Mouse (Mus musculus) embryonic facial prominence, embryonic 13.5 days (tissue): ENCODE data around the gene Ppm1b. TPM values are rescaled to one million over a fixed set of nuclear protein-coding genes. Genes with fewer than 3 reads are reported as not detected.
A peak's percentile ranks its signal among the peaks of the same experiment; 100 is the strongest.
"Not testable (repeated sequence)": the region's sequence is repeated elsewhere in the genome, so short reads cannot be mapped to it uniquely, and the experiment has no call there.

Experiments
- ATAC-seq: fragments of 200-750 bp; cut with Nextera tagmentation; 2 replicates; pipeline ENCODE4 v1.8.0; 2017; ENCODE audit warnings: low read depth; ENCODE audit not compliant: insufficient number of reproducible peaks, insufficient read depth, low FRiP score, low TSS enrichment
- H3K27ac ChIP-seq: fragments of 300-500 bp; sonication (generic); 2 replicates; pipeline ENCODE4 v1.5.1; 2015; ENCODE audit warnings: moderate library complexity, mild to moderate bottlenecking, inconsistent platforms
- H3K27me3 ChIP-seq: fragments of 300-500 bp; sonication (generic); 2 replicates; pipeline ENCODE4 v1.6.1; 2015; ENCODE audit warnings: mild to moderate bottlenecking, inconsistent platforms
- H3K36me3 ChIP-seq: fragments of 300-500 bp; sonication (generic); 2 replicates; pipeline ENCODE4 v1.6.1; 2015; ENCODE audit warnings: mild to moderate bottlenecking, inconsistent platforms
- H3K4me1 ChIP-seq: fragments of 300-500 bp; sonication (generic); 2 replicates; pipeline ENCODE4 v1.6.1; 2015; ENCODE audit warnings: inconsistent platforms
- H3K4me2 ChIP-seq: fragments of 300-500 bp; sonication (generic); 2 replicates; pipeline ENCODE4 v1.6.1; 2015; ENCODE audit warnings: moderate library complexity, mild to moderate bottlenecking, inconsistent platforms
- H3K4me3 ChIP-seq: fragments of 300-500 bp; sonication (generic); 2 replicates; pipeline ENCODE4 v1.5.1; 2015; ENCODE audit warnings: mild to moderate bottlenecking, inconsistent platforms
- H3K9ac ChIP-seq: fragments of 300-500 bp; sonication (generic); 2 replicates; pipeline ENCODE4 v1.6.1; 2015; ENCODE audit warnings: mild to moderate bottlenecking, inconsistent platforms
- H3K9me3 ChIP-seq: fragments of 300-500 bp; sonication (generic); 2 replicates; pipeline ENCODE4 v1.6.1; 2016; ENCODE audit warnings: inconsistent platforms
- WGBS: fragments of 180-500 bp; shearing (Covaris S2); methylation state at CpG from one replicate; pipeline ENCODE4 v1.1.7; 2015; ENCODE audit warnings: mixed read lengths; 5-methylcytosine and 5-hydroxymethylcytosine counted together
- polyA plus RNA-seq: library from polyadenylated mRNA; unstranded; fragments of >200 nt; fragmentation: Nextera tagmentation; extraction: Ambion mirVana; gene quantifications from 2 replicates; pipeline ENCODE4 v1.2.1, GENCODE M21; 2015

Ppm1b gene
- 70.9 and 76.9 TPM in 2 replicates for polyA plus RNA-seq

DNA sequence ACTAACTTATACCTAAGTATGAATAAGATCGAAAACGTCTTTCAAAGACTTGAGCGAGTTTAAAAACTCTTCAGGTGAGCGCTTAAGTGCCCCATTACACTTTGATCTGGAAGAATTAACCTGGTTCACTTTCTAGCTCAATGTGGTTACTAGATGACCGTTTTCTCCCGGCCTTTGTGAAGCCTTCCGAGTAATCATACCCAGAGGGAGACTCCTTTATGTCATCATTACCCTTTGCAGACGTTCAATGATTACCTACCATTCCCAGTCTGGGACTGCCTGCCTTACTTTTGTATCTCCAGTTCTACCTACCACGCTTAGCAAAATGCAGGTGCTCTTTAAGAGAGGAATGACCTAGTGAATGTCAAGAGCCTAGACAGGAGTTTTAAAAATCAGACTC is at the start of gene Ppm1b:
Gene Ppm1b (plus strand): TSS at position 301 of the 400 bp plus-strand sequence.
- no peaks in the 10 kb centered on the region for H3K27me3 ChIP-seq
- peak within 1 kb of the TSS; percentile 97 for H3K4me3 ChIP-seq
- H3K9ac ChIP-seq, result peak within 1 kb of the TSS; percentile 69
- H3K4me1 ChIP-seq, result peaks cover 23% of the 10 kb centered on the region
- H3K9me3 ChIP-seq, result no peaks in the 10 kb centered on the region
- H3K36me3 ChIP-seq, result no peaks in the 10 kb centered on the region
- 29% methylated on average over 9 of the region's 9 CpGs for WGBS
- H3K4me2 ChIP-seq, result peak within 1 kb of the TSS; percentile 66
- peak within 1 kb of the TSS; percentile 93 for H3K27ac ChIP-seq
- no peak for ATAC-seq

GRCm38 (mm10) chr17:84921666-84922376 is 34.7 kb upstream of the Ppm1b start:
- no peaks in the 10 kb centered on the region for H3K4me1 ChIP-seq
- 86% methylated on average over 19 of the region's 19 CpGs for WGBS

DNA sequence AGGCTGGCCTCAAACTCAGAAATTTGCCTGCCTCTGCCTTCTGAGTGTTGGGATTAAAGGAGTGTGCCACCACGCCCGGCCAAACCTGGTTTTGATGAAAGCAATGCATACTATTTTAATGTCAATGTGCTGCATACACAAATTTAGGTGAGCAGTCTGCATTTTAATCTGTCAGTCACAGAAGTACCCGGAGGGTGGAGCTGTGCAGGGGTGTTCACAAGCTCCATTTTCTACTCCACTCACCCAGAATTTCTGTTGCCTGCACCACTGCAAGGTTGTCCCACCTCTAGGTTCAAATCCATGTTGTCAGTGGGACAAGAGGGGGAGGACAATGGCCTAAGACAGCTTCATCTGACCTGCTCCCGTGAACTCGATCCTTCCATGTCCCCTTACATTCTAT is 31.8 kb upstream of the Ppm1b start:
- Histone ChIP-seq H3K4me3 (no peak overlapping the region), H3K36me3 (no peaks in the 10 kb centered on the region), H3K9me3 (no peaks in the 10 kb centered on the region), H3K4me1 (no peaks in the 10 kb centered on the region), H3K27me3 (no peaks in the 10 kb centered on the region), H3K27ac (no peak overlapping the region), H3K9ac (no peak overlapping the region), H3K4me2 (no peak overlapping the region)
- 85% methylated on average over 5 of the region's 5 CpGs for WGBS
- ATAC-seq, result no peak

More at GRCm38 (mm10) chr17:84921666-84922376, 34.7 kb upstream of the Ppm1b start:
- H3K9me3 ChIP-seq, result no peaks in the 10 kb centered on the region
- H3K36me3 ChIP-seq, result no peaks in the 10 kb centered on the region
- H3K27me3 ChIP-seq, result no peaks in the 10 kb centered on the region
- H3K9ac ChIP-seq, result no peak overlapping the region
- ATAC-seq, result no peak
- no peak overlapping the region for H3K27ac ChIP-seq
- no peak overlapping the region for H3K4me2 ChIP-seq
- no peak overlapping the region for H3K4me3 ChIP-seq

- H3K4me3 ChIP-seq, result no peak overlapping the region
Measured at GRCm38 (mm10) chr17:84926233-84926632, 30.3 kb upstream of the Ppm1b start.

DNA sequence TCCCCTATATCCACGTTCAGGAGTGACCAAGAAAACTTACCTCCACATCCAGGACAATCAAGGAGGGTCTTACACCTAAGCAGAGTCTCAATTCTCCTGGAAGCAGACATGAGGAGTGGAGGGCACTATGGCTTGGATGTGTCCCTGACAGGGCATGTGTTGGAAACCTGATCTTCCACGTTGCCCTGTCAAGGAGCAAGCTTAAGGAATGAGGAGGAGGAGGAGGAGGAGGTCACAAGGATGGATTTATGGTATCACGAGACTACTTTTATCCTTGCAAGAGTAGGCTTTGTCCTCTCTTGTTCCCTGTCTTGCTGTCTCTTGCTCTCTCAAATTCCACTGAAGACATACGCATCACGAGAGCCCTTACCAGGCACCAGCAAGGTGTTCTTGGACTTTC is 29.0 kb upstream of the Ppm1b start:
- Histone ChIP-seq H3K27ac (no peak overlapping the region), H3K36me3 (no peaks in the 10 kb centered on the region), H3K4me2 (no peak overlapping the region), H3K4me1 (no peaks in the 10 kb centered on the region), H3K9me3 (no peaks in the 10 kb centered on the region), H3K9ac (no peak overlapping the region), H3K27me3 (no peaks in the 10 kb centered on the region), H3K4me3 (no peak overlapping the region)
- 71% methylated on average over 5 of the region's 5 CpGs for WGBS
- ATAC-seq, result no peak

More at GRCm38 (mm10) chr17:84926233-84926632, 30.3 kb upstream of the Ppm1b start:
- Histone ChIP-seq H3K27me3 (no peaks in the 10 kb centered on the region), H3K9me3 (no peaks in the 10 kb centered on the region), H3K4me2 (no peak overlapping the region), H3K9ac (no peak overlapping the region), H3K36me3 (no peaks in the 10 kb centered on the region), H3K4me1 (no peaks in the 10 kb centered on the region), H3K27ac (no peak overlapping the region)
- ATAC-seq, result no peak
- 47% methylated on average over 5 of the region's 5 CpGs for WGBS

GRCm38 (mm10) chr17:84932943-84933342 is 23.6 kb upstream of the Ppm1b start:
- no peak overlapping the region for H3K4me3 ChIP-seq
- ATAC-seq, result no peak
- H3K9ac ChIP-seq, result no peak overlapping the region
- no peak overlapping the region for H3K27ac ChIP-seq
- H3K27me3 ChIP-seq, result no peaks in the 10 kb centered on the region
- 89% methylated on average over 7 of the region's 7 CpGs for WGBS
- no peak overlapping the region for H3K4me2 ChIP-seq
- H3K36me3 ChIP-seq, result no peaks in the 10 kb centered on the region
- no peaks in the 10 kb centered on the region for H3K9me3 ChIP-seq
- H3K4me1 ChIP-seq, result peaks cover 6% of the 10 kb centered on the region; the same call in 1 of the 2 replicates

GRCm38 (mm10) chr17:84933968-84934367 is 22.6 kb upstream of the Ppm1b start:
- Histone ChIP-seq H3K9me3 (no peaks in the 10 kb centered on the region), H3K4me1 (peaks cover 6% of the 10 kb centered on the region; the same call in 1 of the 2 replicates), H3K36me3 (no peaks in the 10 kb centered on the region), H3K4me3 (no peak overlapping the region), H3K4me2 (no peak overlapping the region), H3K9ac (no peak overlapping the region), H3K27ac (no peak overlapping the region), H3K27me3 (no peaks in the 10 kb centered on the region)
- 59% methylated on average over 5 of the region's 5 CpGs for WGBS
- no peak for ATAC-seq

DNA sequence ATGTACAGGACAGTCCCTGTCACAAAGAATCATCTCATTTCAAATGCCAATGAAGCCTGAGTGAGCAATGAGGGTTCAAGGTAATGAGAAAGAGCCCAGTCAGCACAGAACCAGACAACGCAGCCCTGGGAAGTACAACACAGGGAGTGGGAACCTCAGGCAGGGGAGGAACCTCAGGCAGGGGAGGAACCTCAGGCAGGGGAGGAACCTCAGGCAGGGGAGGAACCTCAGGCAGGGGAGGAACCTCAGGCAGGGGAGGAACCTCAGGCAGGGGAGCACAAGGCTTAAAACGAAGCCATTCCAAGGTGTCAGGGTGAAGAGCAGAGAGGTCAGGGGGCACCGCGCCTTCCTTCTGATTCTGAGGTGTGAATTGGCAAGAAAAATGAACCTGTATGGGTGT is 20.9 kb upstream of the Ppm1b start:
- not testable (repeated sequence) for H3K4me1 ChIP-seq, ATAC-seq, H3K4me3 ChIP-seq, H3K9me3 ChIP-seq, H3K27me3 ChIP-seq, H3K4me2 ChIP-seq, H3K36me3 ChIP-seq, H3K9ac ChIP-seq, H3K27ac ChIP-seq
- 53% methylated on average over 4 of the region's 4 CpGs for WGBS

DNA sequence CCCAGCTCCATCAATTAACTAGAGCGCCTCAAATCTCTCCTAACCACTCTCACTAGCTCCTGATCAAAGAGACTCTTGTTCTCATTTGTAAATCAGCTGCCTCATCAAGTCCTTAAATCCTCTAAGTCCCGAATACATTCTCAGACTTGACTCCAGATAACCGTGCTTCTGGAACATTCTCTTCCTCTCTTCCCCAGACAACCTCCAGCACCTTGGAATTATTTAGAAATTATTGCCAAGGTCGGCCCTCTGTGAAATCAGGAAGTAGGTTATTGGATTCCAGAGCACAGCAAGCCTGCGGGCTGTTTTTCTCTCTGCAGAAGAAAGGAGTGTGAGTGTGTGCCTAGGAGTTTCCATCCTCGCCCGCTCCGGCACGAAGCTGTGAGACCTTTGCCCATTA is 20.2 kb upstream of the Ppm1b start:
- H3K9me3 ChIP-seq, result no peaks in the 10 kb centered on the region
- H3K4me2 ChIP-seq, result no peak overlapping the region
- no peak for ATAC-seq
- 21% methylated on average over 9 of the region's 9 CpGs for WGBS
- H3K4me1 ChIP-seq, result peaks cover 6% of the 10 kb centered on the region; the same call in 1 of the 2 replicates
- H3K27ac ChIP-seq, result no peak overlapping the region
- H3K4me3 ChIP-seq, result no peak overlapping the region
- no peaks in the 10 kb centered on the region for H3K36me3 ChIP-seq
- H3K27me3 ChIP-seq, result no peaks in the 10 kb centered on the region
- H3K9ac ChIP-seq, result no peak overlapping the region

DNA sequence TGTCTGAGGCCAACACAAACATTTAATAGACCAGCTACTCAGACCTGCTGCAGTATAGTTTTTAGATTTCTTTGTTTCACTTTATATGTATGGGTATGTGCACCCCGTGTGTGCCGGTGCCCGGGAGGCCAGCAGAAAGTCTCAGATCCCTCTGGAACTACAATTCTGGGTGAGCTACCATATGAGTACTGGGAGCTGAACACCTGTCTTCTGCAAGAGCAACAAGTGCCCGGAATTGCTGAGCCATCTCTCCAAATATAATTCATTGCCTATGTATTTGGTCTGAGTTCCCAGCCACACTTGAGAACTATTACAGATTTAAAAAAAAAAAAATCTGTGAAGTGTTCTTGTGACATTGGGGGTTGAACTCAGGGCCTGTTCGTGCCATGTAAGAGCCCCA is 19.7 kb upstream of the Ppm1b start:
- no peak for ATAC-seq
- Histone ChIP-seq H3K9ac (no peak overlapping the region), H3K9me3 (no peaks in the 10 kb centered on the region), H3K27ac (no peak overlapping the region), H3K4me1 (peaks cover 6% of the 10 kb centered on the region; the same call in 1 of the 2 replicates), H3K4me3 (no peak overlapping the region), H3K36me3 (no peaks in the 10 kb centered on the region), H3K27me3 (no peaks in the 10 kb centered on the region), H3K4me2 (no peak overlapping the region)
- WGBS, result 86% methylated on average over 5 of the region's 5 CpGs

GRCm38 (mm10) chr17:84937220-84937619 is 19.3 kb upstream of the Ppm1b start:
- no peaks in the 10 kb centered on the region for H3K27me3 ChIP-seq
- no peak overlapping the region for H3K4me2 ChIP-seq
- no peak overlapping the region for H3K9ac ChIP-seq
- no peaks in the 10 kb centered on the region for H3K9me3 ChIP-seq
- no peak overlapping the region for H3K4me3 ChIP-seq
- ATAC-seq, result no peak
- no peaks in the 10 kb centered on the region for H3K36me3 ChIP-seq
- no peak overlapping the region for H3K27ac ChIP-seq
- WGBS, result 87% methylated on average over 7 of the region's 7 CpGs
- peaks cover 6% of the 10 kb centered on the region; the same call in 1 of the 2 replicates for H3K4me1 ChIP-seq

- no peaks in the 10 kb centered on the region for H3K36me3 ChIP-seq
- no peak for ATAC-seq
- 94% methylated on average over 4 of the region's 4 CpGs for WGBS
Measured at GRCm38 (mm10) chr17:84938215-84938614, 18.3 kb upstream of the Ppm1b start.

More at GRCm38 (mm10) chr17:84938215-84938614, 18.3 kb upstream of the Ppm1b start:
- Histone ChIP-seq H3K27ac (no peak overlapping the region), H3K27me3 (no peaks in the 10 kb centered on the region), H3K9me3 (no peaks in the 10 kb centered on the region), H3K4me1 (peaks cover 6% of the 10 kb centered on the region; the same call in 1 of the 2 replicates), H3K9ac (no peak overlapping the region), H3K4me3 (no peak overlapping the region), H3K4me2 (no peak overlapping the region)
